Mouse (Mus musculus) gastrocnemius, adult 18-20 months (tissue): Measurements from ENCODE around the gene Cd44. TPM values are rescaled to one million over a fixed set of nuclear protein-coding genes. Genes with fewer than 3 reads are reported as not detected.

Experiments
- DNase-seq: peaks from one replicate; pipeline ENCODE4 v3.0.0; 2021; ENCODE audit warnings: low spot score
- total RNA-seq, 2 experiments: library from RNA; stranded (reverse); gene quantifications; 2 replicates each; pipeline ENCODE4 v1.2.3; 2021

The Cd44 gene
- total RNA-seq, 2 experiments from 2014 or later, result 3.9 to 6.0 TPM

GRCm38 (mm10) chr2:102873194-102873593 lies 28.3 kb downstream of the Cd44 start:
- no peak for DNase-seq

GRCm38 (mm10) chr2:102872436-102872835 lies 29.0 kb downstream of the Cd44 start:
- no peak for DNase-seq

GRCm38 (mm10) chr2:102868444-102868843 lies 33.0 kb downstream of the Cd44 start:
- no peak for DNase-seq

DNA sequence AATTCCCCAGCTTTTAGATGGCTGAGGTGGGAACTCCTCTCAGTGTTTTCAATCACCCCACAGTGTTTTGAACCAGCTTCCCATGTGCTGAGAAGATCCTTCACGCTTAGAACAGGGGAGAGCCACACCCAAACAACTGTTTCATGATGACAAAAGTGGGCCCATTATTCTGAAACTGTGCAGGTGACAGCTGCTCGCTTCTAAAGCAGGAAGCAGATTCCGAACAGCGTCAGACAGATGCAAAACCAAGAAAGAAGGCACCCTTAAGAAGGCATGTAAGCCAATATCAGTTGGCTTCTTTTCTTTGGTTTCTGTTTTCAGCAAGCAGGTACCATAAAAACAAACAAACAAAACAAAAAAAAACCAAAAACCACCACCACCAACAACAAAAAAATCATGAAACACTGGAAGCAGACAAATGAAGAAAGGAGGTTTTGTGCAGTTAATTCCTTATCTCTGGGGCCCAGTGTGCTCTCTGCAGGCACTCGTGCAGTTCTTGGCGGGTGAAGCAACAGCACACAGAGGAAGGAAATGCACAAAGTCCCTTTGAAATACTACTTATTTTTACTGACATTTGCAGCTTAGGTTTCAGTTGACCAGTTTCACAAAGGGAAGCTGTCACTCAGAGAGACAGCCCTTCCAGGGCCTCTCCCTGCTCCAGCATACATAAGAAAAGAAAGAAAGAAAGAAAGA lies 33.9 kb downstream of the Cd44 start:
- no peak for DNase-seq

DNA sequence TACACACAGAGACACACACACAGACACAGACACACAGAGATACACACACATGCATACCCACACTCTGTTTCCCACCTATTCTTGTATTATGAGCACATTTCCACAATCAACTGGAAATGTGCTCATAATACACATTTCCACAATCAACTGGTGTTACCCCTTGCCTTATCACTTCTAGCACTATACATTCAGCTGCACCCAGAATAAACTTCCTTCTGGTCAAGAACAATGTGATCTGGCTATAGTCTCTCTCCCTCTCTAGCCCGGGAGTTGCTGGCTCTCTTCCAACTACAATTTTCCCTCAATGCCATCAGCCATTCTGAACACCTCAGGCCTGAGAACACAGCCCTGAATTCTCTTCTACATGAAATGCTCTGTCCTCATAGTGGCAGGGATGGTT lies 34.9 kb downstream of the Cd44 start:
- no peak for DNase-seq

DNA sequence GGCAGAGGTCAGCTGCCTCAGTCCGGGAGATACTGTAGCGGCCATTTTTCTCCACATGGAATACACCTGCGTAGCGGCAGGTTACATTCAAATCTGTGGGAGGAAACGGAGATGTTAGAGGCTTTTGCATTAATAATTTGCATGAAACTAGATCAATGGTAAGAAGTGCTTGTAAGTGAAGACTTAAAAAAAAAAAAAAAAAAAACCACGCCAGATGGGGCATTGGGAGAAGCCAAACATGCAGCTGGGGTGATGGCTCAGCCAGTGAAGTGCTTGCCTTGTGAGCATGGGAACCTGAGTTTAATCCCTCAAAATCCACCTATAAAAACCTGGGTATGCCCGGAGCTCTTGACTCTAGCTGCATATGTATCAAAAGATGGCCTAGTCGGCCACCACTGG lies 36.1 kb downstream of the Cd44 start:
- no peak for DNase-seq

DNA sequence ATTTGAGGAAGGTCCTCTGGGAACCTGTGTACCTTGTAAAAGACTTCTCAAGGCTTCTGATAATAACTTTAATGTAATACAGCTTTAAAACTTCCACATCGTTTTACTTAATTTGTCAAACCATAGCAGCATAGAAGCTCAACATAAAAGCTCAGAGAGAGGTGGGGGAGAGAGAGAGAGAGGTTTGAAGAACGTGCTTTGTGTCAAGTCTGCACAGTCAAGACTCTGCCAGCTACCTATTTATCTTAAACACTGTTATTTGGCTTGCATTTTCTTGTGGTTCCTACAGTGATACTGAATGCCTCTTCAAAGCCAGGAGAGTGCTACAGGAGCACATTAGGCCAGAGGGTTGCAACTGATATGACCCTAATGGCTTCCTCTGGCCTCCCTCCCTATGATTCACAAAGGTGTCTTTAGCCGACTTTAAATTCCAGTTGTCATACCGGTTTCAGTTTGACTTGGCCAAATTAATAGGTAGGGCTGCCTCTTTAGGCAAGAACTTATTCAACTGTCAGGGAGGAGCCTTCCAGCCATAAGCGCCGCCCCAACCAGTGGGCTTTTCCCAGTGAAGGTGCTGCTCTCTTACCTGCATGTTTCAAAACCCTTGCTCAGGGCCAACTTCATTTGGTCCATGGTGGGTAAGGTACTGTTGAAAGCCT lies 36.6 kb downstream of the Cd44 start:
- DNase-seq, result no peak

GRCm38 (mm10) chr2:102864036-102864435 lies 37.4 kb downstream of the Cd44 start:
- DNase-seq, result no peak

DNA sequence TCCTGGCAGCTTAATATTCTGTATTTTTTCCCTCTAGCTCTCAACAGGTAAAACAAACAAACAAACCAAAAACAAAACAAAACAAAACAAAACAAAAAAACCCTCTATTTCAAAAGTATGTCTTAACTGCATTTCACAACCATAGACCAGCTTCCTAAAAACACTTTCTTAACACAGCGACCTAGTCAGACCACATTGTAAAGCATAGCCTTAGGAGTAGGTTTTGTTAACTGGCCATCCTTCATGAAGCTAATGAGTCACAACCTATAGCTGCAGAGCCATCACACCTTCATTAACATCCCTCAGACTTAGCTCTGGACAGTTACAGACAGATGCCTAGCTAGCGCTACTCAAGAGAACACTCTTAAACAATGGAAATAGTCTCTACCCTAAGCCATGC lies 37.9 kb downstream of the Cd44 start:
- no peak for DNase-seq

DNA sequence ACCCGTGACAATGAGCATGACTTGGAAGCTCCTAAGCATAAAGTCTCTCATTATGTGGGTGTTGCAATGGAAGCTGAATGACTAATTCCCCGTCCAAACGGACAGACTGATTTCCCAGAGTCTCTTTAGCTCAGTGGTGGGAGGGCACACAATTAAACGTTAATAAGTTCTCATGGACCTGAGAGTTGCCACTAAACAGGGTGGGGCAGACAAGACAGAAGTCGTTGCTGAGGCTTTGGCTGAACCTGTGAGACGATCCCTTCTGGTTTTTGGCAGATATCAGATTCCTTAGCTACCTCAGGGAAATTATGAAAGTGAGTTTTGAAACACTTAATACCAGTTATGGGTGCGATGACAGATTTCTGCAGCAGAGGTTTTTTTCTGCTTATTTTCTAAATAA lies 38.8 kb downstream of the Cd44 start:
- no peak for DNase-seq

DNA sequence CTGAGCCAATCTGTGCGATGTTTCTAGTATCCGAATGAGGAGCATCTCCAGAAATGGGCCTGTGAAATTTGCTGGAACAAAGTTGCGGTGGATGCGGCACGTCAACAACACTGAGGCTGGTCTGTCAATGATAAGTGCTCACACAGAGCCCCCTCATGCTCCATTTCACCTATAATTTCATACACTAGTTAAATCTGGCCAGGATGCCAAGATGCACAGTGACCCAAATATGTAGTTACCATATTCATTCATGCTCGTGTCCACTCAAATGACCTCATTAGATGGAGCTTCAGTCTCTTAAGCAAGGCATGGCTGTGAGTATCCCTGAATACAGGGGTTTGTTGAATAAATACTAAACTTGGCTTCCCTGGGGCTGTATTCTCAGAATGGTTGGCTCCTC lies 43.2 kb downstream of the Cd44 start:
- no peak for DNase-seq

- no peak for DNase-seq
Observed at GRCm38 (mm10) chr2:102853297-102853696, 48.2 kb downstream of the Cd44 start.

GRCm38 (mm10) chr2:102851936-102852477 lies 49.5 kb downstream of the Cd44 start:
- no peak for DNase-seq

GRCm38 (mm10) chr2:102850026-102850425 lies 51.4 kb downstream of the Cd44 start:
- DNase-seq, result no peak

GRCm38 (mm10) chr2:102848811-102849433 lies 52.5 kb downstream of the Cd44 start:
- no peak for DNase-seq

DNA sequence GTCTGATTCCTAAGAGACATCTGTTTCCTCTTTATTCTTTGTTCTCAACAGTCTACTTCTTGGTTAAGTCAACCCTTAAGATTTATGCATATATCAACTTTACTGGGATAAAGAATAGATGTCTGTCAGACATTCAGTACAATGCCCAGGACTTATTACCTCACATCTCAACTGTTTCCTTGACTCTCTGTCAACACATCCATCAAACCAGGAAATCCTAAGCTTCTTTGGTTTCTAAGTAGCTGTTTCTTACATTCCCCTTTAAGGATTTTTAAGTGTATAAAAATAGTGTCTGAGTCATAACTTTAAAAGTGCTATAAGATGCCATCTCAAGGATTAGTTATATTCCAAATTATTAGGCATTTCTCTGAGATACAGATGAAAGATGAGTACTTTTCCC lies 60.2 kb downstream of the Cd44 start:
- DNase-seq, result no peak

DNA sequence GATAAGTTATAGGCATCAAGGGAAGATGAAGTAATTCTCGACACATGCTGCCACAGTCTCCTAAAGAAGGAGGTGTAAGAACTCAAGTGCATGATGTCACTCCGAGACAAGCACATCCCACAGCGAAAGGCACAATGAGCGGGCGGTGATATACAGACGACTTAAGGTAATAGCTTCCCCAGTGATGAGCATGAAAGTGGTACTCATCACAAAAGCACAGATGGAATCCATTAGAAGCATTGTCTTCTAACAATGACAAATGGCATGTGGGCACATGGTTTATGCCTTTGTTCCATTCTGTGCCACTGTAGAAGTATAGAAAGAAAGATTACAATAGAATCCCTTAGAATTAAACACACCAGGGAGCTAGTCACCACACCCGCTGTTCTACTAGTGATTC lies 63.3 kb downstream of the Cd44 start:
- no peak for DNase-seq

- no peak for DNase-seq
Observed at GRCm38 (mm10) chr2:102831547-102831946, 69.9 kb downstream of the Cd44 start.

- DNase-seq, result peak; percentile 80
Observed at GRCm38 (mm10) chr2:102829201-102829600, 72.3 kb downstream of the Cd44 start.

DNA sequence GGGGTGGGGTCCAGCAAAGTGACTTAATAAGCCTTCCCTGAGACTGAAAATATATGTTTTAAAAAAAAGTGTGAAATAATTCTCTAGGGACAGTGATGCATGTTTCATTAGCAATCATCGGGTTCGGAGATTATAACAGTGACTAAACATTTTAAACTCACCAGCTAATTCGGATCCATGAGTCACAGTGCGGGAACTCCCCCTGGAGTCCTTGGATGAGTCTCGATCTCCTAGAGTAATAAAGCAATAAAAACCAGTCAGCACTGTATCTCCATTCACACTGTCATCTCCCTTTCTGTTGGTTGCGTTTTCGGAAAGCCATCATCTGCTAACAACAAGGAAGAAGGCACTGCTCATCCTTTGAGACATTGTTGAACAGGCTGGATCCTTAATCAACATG lies 73.1 kb downstream of the Cd44 start:
- DNase-seq, result no peak

GRCm38 (mm10) chr2:102827841-102828240 lies 73.6 kb downstream of the Cd44 start:
- DNase-seq, result no peak

DNA sequence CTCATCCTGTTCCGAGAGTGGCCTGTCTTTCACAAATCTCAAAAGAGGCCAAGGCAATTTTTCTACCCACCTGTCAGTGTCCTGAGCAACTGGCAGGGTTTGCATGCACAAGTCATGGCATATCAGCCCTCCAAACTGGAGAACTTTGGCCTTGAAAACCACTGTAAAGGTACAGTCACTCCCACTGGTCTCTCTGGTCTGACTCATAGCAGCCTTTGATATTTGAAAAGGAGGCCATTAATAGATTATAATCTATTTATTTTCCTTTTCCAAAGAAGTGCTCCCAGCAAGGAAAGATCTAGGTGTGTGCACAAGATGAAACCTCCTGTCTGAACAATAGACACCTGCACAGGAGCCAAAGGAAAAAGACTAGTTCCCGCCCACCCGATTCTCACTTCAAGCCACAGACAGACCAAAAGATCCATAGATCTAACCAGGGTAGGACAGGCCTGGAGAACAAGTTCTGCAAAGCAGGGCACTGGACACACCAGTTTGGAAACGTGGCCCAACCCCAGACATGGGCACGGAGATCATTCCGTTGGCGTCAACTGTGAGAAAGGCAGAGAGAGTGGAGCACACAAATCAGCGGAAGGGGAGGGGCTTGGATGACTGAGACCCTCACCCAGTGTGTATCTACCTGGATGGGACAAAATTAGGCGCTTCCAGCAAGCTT lies 75.4 kb downstream of the Cd44 start:
- no peak for DNase-seq
